Mouse (Mus musculus) kidney, adult 10 weeks (tissue): ENCODE measurements around the gene Slxl1. TPM values are rescaled to one million over a fixed set of nuclear protein-coding genes. Genes with fewer than 3 reads are reported as not detected.

Source experiments
- polyA plus RNA-seq: library from polyadenylated mRNA; stranded (reverse); fragments of 350-450 nt; fragmentation: Illumina TruSeq; extraction: RNeasy Lipid Tissue Mini Kit (QIAGEN cat#74804); gene quantifications from one replicate; pipeline ENCODE4 v1.2.3, GENCODE M21; 2014; ENCODE audit warnings: low read depth, low replicate concordance

Slxl1 gene
- polyA plus RNA-seq: not detected

DNA sequence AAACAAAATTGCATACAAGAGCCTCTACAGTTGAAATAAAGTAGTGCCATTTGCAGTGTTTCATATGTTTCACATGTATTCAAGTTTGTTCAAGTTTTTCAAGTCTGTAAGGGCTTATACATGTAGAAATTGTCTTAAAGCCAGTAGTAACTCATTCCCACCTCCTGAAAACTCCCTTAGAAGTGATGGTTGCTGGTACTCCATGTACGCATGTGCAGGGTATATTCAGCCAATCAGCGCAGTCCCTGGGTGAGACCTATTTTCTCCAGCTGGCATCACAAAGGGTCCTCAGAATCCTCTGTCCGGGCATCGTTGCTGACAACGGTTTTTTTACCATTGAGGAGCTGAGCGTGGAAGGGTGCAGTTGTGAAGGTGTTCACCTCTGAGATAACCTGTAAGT lies at the start of gene Slxl1:
Gene Slxl1 (plus strand): TSS at position 301 of the 400 bp plus-strand sequence.

